Mouse (Mus musculus) ovary, postnatal 14 days (tissue): ENCODE data around the gene Hs6st3.

Experiments used
- DNase-seq: peaks from one replicate; pipeline ENCODE4 v3.0.0; 2022; ENCODE audit warnings: low spot score

Hs6st3 gene

DNA sequence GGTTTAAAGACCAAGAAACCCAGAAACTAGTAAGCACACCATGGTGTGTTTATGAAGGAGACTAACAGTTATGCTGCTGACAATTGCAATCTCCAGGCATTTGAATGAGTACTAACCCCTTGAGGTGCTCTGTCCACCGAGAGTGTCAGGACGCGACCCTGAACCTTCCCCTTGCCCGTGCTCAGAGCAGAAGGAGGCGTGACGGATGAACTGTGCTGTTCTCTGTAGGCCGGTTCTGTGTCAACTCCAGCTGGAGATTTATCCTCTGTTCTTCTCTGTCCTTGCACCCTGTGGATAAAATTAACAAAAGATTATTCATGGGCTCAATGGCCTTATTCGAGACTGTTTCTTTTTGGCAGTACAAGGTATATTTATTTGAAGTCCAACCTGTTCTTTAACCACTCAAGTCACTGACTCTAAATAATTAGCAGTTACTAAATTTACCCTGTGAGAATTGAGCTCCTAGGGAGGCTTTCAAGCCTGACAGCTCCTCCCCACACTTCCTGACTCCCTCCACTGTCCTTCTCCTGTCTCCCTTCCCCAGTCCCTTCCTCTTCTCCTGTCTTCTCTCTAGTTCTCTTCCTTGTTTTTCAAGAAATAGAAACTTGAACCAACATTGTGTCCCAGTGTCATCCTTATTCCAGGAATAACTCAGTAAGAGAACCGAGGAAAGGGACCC lies 659.2 kb downstream of the Hs6st3 start:
- no peak for DNase-seq

DNA sequence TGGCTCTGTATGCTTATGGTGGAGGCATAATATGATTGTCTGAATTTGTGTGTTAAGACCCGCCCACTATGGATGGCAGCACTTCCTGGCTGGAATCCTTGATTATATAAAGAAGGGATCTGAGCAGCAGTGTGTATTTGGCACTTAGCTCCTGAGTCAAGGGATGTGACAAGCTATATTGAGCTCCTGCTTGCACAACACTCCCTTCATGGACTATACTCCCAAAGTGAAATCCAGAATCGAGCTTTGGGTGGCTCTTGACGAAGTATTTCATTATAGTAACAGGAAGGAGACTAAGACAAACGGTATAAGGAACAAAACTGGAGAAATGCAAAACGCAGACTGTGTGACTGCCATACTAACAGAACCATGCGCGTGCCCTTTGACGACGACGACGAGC lies 660.4 kb downstream of the Hs6st3 start:
- no peak for DNase-seq

DNA sequence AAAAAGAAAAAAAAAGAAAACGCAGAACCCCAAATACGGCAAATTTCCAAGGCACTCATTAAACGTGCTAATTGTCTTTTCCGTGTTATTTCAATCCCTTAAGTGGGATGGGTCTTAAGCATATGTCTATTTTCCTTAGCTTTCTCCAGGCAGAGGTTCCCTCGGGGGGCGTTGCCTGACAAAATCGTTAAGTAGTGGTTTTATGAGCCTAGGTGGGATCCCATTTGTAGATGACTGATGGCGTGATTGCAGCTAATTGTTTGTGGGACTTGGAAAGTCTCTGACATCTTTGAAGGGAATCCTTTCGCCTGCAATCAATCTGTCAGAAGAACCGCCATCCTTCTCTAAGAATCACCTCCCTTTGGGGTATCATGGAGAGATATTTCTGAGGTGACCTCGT lies 662.7 kb downstream of the Hs6st3 start:
- DNase-seq, result no peak

DNA sequence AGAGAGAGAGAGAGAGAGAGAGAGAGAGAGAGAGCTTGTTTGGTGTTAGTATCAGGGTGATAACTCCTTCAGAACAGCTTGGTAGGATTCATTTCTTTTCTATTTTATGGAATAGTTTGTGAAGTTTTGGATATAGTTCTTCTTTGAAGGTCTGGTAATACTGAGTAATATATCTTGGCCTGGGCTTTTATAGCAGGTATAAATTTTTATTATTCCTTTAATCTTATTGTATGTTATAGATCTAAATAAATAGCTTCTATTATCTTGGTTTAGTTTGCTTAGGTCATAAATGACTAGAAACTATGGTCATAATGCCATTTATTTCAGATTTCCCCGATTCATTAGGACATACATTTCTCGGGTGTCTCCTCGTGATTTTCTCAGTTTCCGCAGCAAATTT lies 675.8 kb downstream of the Hs6st3 start:
- no peak for DNase-seq

DNA sequence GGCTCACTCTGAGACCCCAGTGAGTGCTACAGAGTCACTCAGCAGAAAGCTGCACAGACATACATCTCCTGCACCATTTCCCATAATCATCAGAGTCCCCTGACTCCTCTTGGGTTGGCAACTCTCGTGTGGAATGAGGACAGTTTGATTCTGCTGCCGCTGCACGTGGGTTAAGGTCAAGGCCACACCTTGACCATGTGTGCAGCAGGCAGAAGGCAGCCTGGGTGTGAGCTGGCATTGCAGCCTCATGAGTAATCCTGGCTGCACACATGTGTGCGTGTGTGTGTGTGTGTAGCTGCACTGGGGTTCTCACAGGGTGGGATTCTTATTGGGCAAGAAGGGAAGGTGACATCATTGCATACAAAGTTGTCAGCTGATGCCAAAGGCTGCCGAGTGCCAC lies 677.5 kb downstream of the Hs6st3 start:
- DNase-seq, result no peak

DNA sequence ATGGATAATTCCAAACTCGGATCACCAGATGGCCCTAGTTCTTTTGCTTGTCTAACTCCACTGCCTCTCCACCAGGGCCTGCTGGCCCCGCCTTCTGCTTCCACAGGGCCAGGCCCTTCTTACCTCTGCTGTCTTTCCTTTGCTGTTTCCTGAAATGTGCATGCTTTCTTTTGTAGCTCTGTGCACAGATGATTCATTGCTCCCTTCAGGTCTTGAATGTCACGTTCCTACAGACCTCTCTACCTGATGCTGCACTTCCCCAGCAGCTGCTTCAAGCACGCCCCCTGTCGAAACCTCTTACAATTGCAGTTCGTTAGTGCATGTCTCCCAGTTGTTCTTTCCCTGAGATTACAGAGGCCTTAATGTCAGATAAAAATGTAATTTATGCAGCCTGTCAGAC lies 682.4 kb downstream of the Hs6st3 start:
- DNase-seq, result no peak

DNA sequence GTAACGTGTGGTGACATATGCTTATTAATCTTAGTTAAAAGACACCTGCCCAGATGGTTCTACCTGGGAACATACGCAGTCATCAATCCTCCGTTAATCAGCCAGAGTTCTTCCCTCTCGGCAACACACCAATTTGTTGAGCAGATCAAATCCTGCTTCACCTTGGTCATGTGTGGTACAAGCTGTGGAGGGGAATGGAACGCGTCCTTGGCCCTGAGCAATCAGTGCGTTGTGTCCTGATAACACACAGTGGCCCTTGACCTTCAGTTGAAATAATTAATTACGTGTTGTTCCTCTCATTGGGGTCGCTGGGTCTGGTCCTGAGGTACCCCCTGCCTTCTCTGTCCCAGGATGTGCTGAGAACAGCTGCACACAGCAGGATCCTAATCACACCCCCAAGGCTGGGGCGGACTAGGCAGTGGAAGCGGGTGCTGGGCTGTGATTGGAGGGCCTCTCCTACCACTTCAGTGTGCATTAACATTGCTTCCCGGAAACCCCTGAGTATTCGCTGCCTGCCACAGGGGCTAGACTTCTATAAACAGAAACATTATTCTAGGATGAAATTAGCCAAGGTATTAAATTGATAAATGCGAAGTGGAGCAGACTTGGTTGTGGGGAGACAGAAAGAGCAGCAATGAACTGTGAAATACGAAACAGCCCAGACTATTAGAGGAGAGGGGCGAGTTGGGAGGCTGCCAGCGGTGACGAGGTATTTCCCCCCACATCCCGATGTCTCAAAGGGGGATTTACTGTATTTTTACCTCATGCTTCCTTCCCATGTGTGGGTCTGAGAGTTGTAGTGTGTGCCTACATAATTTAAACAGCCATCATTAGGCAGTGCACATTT lies 693.2 kb downstream of the Hs6st3 start:
- DNase-seq, result no peak

DNA sequence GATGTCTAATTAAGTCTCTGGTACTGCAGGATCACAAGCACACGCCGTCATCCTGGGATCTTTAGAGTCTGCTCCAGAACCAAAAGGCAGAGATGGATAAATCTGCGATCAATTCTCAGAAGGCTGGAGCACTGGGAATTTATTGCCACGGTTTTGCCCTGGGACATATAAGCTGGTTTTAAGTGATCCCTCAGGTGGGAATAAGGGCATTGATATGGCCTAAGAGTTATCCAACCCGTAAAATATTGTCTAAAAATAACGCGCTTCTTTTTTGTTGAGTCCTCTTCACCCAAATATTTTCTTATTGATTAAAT lies 693.8 kb downstream of the Hs6st3 start:
- no peak for DNase-seq

DNA sequence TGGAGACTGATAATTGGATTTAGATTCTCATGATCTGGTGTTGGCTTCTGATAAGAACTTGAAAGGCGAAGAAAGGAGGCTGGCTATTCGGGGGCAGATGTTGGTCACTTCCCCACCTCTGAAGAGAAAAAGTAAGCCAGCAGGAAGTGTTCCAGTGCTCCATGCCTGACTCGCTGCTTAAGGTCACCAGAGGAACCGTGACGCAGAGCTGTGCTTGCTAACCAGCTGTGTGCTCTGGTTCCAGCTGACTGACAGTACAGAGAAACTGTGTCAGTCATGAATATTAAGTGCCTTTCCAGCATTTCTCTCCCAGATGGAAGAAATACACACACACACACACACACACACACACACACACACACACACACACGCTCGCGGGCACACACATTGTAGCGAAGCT lies 694.8 kb downstream of the Hs6st3 start:
- no peak for DNase-seq

DNA sequence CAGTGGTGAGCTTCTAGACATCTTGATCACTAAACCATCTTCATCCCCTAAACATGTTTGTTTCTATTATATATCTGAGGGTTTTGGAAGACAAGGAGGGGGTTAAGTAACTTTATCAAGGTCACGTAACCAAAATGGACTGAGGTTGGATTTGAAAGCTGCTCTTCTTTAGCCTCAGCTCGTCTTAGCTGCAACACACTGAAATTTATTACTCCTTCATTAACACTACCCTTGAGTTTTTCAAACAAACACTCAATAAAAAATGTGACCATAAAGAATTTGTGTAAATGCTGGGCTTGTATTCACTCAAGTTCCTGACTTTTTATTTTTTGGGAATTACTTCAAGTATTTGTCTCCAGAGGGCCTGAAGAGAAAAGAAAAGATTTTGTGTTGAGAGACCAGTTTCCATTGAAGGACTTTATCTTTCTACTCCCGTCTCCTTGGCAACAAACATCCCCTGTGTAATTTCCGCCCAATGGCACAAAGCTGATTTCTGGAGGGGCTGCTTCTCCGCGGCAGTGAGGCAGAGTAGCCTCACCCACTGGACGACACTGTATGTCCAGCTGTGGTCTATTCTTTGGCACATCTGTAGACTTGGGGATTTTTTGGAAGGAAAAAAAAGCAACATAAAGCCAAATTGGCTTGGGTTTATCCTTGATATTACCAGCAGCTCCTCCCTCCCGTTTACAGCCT lies 696.0 kb downstream of the Hs6st3 start:
- DNase-seq, result no peak

DNA sequence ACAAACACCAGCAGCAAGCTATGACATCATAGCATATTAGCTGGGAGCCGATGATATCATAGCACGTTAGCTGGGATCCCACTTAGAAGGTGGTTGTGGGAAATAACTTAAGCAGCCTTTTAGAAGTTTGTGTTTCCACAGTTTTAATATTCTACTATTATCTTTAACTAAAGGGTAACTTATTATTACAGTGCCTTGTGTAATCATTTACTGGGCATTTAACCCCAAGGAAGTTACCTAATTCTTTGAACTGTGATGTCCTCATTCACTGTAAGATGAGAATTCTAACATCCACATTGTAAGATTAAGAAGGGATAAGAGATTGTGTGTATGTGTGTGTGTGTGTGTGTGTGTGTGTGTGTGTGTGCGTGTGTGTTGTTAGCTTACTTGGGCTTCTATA lies 697.9 kb downstream of the Hs6st3 start:
- no peak for DNase-seq

DNA sequence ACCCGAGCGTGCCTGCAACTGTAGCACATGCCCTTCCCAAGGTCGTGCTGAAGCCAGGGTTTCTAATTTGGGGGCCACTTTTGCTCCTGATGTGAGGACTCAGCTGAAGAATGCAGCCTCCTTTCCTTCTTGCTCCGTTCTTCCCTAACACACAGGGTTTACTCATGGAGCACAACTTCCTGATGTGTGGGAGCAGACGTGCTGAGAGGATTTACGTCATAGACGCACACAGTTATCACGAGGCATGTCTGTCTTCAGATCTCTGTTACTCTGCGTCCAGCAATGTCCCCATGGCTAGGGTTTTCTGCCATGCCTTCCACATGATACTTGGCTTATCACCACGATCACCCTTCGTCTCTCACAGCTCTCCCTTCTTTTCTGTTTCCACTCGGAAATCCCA lies 709.4 kb downstream of the Hs6st3 start:
- no peak for DNase-seq

DNA sequence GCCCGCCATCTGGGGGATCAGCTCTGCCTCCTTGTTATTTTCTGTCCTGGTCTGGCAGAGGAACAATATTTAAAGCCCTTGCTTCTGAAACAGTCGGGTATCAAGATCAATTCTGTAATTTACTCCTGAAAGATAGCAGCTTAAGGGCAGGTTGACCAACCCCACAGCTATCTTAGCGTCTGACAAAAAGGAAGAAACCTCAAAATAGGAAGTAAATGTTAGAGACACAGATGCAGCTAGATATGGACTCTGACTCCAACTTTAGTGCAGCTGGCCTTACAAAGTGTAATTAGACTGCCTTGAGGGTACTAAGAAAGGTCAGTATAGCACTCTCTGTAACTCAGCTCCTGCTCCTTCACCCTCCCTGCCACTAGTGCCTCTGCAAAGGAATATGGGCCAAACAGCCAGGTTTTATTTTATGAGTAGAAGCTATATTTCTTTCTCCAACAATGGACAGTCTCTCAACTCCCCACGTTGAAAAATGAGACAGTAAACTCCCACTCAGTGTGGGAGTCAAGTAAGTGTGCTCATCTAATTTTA lies 710.7 kb downstream of the Hs6st3 start:
- no peak for DNase-seq

DNA sequence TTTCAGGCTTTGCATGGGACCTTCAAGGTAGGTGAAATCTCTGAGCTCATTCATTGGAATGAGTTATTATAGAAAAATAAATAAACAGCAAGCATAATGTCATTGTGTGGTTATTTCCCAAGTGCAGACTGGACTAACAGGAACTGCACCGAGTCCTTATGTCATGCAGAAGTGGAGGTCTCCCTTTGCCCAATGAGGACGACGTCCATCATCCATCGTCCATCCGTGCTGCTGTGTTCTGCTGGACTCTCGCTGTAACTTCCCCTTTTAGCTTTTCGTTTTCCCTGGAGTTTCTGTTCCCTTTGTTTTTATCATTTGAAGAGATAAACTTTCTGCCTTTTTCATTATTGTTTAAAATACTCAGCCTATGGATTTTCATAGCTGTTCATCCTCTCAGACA lies 711.2 kb downstream of the Hs6st3 start:
- DNase-seq, result no peak

DNA sequence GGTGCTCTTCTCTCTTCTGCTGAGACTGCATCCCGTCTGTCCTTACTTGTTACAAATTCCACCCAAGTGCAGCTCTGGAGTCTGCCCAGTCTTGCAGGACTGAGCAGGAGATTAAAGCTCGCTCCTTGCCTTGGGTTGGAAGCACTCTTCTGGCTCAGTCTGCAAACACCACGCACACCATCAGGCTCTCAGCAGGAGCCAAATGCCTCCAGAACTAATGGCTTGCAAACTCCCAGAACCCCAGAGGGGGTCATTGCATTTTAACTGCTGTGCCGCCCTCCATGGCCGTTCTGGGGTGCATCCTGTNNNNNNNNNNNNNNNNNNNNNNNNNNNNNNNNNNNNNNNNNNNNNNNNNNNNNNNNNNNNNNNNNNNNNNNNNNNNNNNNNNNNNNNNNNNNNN lies 714.0 kb downstream of the Hs6st3 start:
- DNase-seq, result no peak

DNA sequence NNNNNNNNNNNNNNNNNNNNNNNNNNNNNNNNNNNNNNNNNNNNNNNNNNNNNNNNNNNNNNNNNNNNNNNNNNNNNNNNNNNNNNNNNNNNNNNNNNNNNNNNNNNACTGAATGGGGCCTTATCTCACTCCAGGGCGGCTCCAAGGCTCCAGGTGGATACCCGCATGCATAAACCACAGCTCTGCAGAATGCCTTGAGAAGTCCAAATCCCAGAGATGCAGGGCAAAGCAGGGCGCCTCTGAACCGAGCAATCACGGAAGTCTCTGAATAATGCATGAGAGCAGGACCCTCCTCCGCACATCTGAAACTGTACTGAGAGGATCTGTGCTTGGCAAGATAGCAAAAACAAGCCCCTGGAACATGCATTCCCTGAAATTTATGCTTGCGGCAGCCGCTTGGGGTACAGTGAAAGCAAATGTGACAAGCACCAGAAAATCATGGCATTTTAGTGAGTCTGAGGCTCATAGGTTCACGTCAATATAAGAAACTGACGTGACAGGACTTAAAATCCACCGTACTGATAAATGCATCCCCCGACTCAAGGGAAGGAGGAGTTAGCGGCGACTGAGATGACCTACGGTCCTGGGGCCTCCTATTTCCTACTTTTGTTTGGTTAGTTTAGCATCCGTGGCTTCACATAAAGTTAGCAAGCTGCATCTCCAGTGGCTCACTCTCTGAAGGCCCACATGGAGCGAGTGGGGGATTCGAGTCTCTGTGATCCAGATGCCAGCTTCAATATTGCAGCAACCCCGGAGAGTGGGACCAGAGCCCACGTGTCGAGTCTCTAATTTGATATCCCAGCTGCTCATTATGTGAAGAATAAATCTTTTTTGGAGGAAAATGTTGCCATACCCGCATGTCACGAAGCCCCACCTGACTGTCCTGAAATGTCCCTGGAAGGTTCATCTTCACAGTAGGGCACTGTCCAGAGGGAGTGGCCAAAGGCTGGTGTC lies 719.5 kb downstream of the Hs6st3 start:
- no peak for DNase-seq

DNA sequence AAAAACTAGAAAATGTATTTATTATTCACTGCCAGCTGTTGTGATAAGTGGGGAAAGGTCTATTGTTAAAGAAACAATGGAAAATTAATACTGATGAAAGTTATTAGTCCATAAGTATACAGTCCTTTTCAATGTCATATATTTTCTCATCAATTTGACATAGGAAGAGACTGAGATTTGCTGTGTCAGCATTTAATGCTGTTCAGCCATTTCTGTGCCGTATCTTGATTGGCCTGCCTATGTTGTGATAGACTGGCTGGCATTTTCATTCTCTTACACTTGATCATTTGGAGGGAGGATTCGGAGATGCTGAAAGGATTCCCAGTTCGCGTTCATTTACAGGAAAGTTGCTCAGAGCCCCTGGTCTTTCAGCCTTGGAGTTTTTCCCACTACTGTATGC lies 735.5 kb downstream of the Hs6st3 start:
- DNase-seq, result no peak

DNA sequence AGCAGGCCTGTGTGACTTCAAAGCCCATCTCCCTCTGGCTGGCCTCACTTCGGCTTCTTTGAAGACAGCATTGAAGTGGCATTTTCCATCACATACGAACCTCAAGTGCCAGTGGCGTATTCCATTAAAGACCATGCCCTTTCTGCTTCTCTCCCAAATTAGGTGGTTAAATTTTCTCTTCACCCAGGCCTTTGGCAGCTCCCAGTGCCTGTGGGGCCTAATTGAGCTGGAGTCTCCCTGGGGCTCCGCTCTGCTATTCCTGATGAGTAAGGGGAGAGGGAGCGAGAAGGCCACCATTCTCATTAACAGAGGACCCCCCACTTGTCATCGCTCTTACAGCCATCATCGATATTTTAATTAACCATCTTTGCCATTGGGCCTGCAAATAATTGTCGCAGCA lies 754.8 kb downstream of the Hs6st3 start:
- no peak for DNase-seq

DNA sequence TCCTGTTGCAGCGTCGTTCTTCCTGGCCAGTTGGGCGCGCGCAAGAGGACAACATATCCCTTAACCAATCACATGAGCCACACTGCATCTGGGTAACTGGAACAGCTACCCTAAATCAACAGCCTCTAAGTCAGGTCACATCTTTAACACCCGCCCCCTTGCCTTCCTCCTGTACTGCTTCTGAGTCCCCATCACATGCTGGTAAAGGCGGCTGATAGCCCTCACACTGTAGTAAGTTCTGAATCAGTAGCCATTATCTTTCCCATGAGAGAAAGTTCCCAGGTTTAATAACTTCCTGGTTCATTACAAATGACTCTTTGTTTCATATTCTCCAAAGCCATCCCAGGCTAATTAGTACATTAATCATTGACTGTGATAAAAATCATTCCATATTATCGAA lies 757.0 kb downstream of the Hs6st3 start:
- DNase-seq, result no peak

DNA sequence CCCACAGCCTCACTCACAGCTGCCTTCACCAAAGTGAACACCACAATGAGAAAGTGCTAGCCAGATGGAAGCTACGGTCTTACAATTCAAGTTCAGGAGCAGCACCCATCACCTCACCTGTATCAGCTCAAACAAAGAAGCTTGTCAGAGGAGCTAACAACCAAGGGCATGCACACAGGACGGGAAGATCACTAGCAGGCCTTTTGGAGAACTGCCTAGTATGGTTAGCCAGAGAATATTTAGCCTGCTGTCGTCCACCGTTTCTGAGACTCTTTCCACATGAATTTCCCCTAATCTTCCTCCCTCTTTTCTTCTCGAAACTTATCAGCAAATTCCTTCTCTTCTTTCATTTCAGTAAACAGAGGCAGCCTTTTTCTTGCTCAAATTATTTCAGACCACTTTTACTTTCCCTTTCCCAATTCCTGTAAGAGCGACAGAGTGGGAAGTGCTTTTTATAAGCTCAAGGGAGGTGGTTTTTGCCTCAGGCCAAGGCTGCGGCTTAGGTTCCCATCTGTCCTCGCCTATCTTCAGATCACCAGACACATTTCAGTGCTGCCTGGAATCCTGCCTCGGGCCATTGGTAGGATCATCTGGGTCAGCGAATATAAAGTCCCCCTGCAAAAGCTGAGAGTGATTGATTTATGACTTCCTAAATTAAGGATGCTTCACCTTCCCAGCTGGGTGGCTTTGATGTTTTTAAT lies 757.8 kb downstream of the Hs6st3 start:
- no peak for DNase-seq

DNA sequence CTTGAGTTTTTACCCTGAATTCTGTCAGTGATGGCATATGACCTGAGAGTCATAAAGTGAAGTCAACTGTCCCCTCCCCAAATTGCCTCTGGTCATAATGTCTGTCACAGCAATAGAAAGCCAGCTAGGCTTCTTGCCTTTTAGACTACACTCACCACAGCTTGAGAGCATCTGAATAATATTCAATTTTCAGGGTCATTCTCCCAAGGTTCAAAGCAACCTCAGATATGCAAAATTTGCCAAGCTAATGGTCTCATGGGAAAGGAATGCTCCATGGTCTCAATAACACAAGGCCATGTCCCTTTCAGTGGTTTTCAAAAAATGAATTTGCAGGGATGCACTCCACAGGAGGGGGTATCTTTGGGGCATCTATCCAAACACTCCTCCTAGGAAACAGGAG lies 764.3 kb downstream of the Hs6st3 start:
- DNase-seq, result no peak
